ENCODE assay signal across 19 mouse cellular contexts in the genomic region with DNA sequence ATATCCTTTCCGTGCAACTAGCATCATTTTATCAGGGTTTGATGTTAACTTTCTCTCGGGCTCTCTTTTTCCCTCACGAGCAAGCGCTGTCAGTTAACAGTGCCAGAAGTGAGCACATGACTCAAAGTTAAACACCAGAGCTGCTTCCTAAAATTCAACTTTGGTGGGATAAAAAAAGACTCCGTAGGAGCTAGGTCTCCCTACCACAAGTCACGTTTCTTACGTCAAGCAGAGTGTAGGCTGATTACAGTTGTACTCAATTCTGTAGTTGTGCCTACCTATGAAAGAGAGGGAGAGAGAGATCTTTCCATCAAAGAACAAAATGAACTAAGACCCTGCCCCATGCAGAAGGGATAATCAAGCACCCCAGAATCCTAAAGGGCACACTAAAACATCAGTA.
"Had no signal": no experiment of that assay in that cellular context is flagged by ENCODE, and none has a peak within 500 bp of the region (broad histone marks: within the 10 kb centered on the region; RNA-seq: fewer than 3 reads in every experiment).

No protein-coding gene starts in this region.

- H3K36me3 ChIP-seq: neural tube, embryonic 13.5 days; neural tube, embryonic 15.5 days; stomach, embryonic 15.5 days had no signal

- H3K4me1 ChIP-seq: stomach, embryonic 15.5 days had no signal

- H3K4me3 ChIP-seq: midbrain, embryonic 10.5 days; midbrain, embryonic 12.5 days; myocyte; neural tube, embryonic 13.5 days; neural tube, embryonic 15.5 days; stomach, embryonic 15.5 days had no signal

- ATAC-seq: midbrain, embryonic 16.5 days had no signal

- H3K9ac ChIP-seq: lung, embryonic 14.5 days; midbrain, embryonic 12.5 days; neural tube, embryonic 13.5 days; neural tube, embryonic 15.5 days; stomach, embryonic 15.5 days had no signal

- H3K4me2 ChIP-seq: lung, embryonic 14.5 days; midbrain, embryonic 12.5 days; neural tube, embryonic 13.5 days; neural tube, embryonic 15.5 days; stomach, embryonic 15.5 days had no signal

- H3K9me3 ChIP-seq: midbrain, embryonic 10.5 days; midbrain, embryonic 12.5 days; neural tube, embryonic 13.5 days; neural tube, embryonic 15.5 days; stomach, embryonic 15.5 days had no signal

- H3K27ac ChIP-seq: midbrain, embryonic 10.5 days; midbrain, embryonic 12.5 days; neural tube, embryonic 13.5 days; neural tube, embryonic 15.5 days; stomach, embryonic 15.5 days; stomach, postnatal 0 days had no signal

- H3K27me3 ChIP-seq: midbrain, embryonic 12.5 days; neural tube, embryonic 13.5 days; neural tube, embryonic 15.5 days; stomach, embryonic 15.5 days had no signal

- DNase-seq: lung, adult 18-20 months; lung, embryonic 14.5 days; lung, postnatal 10 days; lung, postnatal 4 days; midbrain, embryonic 14.5 days; retina, postnatal 1 day; right cerebral cortex, postnatal 14 days; spleen, adult 18-20 months; thymus, adult 18-20 months; thymus, postnatal 14 days; thymus, postnatal 36 days had no signal
